Mouse (Mus musculus): ENCODE measurements at regions not wholly inside any gene's neighbourhood (a gene's known extent, or its start where the extent isn't known, plus 50 kb on each side); places are given as distances from the start of the nearest gene placed in this dataset.

GRCm38 (mm10) chr3:52555038-52555437, 286.9 kb downstream of the Foxo1 start:
- WGBS: 56% methylated on average over 6 of the region's 6 CpGs
- H3K9me3 ChIP-seq: no peaks in the 10 kb centered on the region
- H3K27ac ChIP-seq: no peak overlapping the region
- H3K4me2 ChIP-seq: no peak overlapping the region
- peaks cover 7% of the 10 kb centered on the region for H3K4me1 ChIP-seq
- no peaks in the 10 kb centered on the region; the same call in 1 of the 2 replicates for H3K27me3 ChIP-seq
- no peak overlapping the region for H3K4me3 ChIP-seq
- H3K36me3 ChIP-seq: no peaks in the 10 kb centered on the region
- no peak for ATAC-seq (ENCODE audit: insufficient number of reproducible peaks, insufficient read depth, low FRiP score, low TSS enrichment, low read depth)
- H3K9ac ChIP-seq: no peak overlapping the region

GRCm38 (mm10) chr3:52554490-52554889, 286.4 kb downstream of the Foxo1 start:
- no peak for ATAC-seq (ENCODE audit: insufficient number of reproducible peaks, insufficient read depth, low FRiP score, low TSS enrichment, low read depth)
- H3K4me3 ChIP-seq: no peak overlapping the region
- WGBS: 87% methylated on average over 1 of the region's 1 CpGs
- no peak overlapping the region for H3K27ac ChIP-seq
- no peaks in the 10 kb centered on the region for H3K36me3 ChIP-seq
- H3K9me3 ChIP-seq: no peaks in the 10 kb centered on the region
- H3K4me1 ChIP-seq: peaks cover 6% of the 10 kb centered on the region
- H3K9ac ChIP-seq: no peak overlapping the region
- no peak overlapping the region for H3K4me2 ChIP-seq
- H3K27me3 ChIP-seq: no peaks in the 10 kb centered on the region; the same call in 1 of the 2 replicates

DNA sequence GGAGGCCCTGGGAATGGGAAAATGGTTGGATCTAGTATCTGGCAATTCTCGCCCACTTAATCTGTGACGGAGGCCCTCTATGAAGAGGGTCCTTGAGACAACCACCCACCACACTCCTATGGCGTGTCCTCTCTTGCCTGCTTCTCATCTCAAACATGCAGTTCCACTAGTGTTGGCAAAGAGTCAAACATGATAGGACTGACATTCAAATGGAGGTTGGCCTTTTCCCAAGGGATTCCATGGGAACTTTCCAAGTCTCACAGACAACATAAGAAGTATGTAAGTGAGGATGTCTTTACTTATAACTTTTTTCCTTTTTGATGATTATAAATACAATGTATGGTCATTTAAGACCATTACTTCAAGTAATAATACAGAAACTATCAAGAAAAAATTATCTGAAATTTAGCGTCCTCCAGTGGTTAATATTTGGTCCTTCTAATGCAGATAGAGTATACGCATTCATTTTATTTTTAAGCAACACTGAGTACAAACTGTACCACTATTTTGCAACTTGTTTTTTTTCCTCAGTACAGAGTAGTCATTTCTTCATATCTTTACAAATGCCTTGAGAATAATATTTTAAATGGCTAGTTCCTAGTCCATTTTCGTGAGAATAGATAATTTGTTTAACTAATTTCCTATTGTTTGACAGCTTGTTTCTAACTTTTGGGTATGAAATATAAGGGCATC, 280.2 kb downstream of the Foxo1 start:
- no peak overlapping the region for H3K9ac ChIP-seq
- H3K9me3 ChIP-seq: no peaks in the 10 kb centered on the region
- WGBS: 91% methylated on average over 6 of the region's 6 CpGs
- H3K4me3 ChIP-seq: no peak overlapping the region
- no peak overlapping the region for H3K27ac ChIP-seq
- H3K4me1 ChIP-seq: peaks cover 2% of the 10 kb centered on the region
- no peak overlapping the region for H3K4me2 ChIP-seq
- ATAC-seq (ENCODE audit: insufficient number of reproducible peaks, insufficient read depth, low FRiP score, low TSS enrichment, low read depth): no peak
- no peaks in the 10 kb centered on the region for H3K36me3 ChIP-seq
- peaks cover 3% of the 10 kb centered on the region; the same call in 1 of the 2 replicates for H3K27me3 ChIP-seq

DNA sequence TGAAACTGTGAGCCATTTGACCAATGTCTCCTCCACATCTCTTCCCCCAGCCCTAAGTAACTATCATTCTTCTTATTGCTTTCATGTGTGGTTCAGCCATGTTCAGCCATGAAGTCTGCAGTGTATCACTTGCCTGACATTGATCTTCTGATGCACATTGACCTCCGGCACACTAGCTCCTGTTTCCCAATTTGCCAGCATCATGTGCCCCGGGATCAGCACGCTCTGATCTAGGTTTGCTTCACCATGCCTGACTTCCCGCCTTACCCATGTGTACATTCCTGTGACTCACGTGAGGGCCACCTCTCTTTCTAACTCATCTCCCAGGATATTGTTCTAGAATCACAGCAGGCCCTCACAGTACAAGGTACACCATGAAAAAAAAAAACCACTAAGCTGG, 277.9 kb downstream of the Foxo1 start:
- no peak overlapping the region for H3K27ac ChIP-seq
- WGBS: 86% methylated on average over 5 of the region's 5 CpGs
- peaks cover 3% of the 10 kb centered on the region; the same call in 1 of the 2 replicates for H3K27me3 ChIP-seq
- no peak for ATAC-seq (ENCODE audit: insufficient number of reproducible peaks, insufficient read depth, low FRiP score, low TSS enrichment, low read depth)
- no peak overlapping the region for H3K4me3 ChIP-seq
- no peaks in the 10 kb centered on the region for H3K36me3 ChIP-seq
- no peaks in the 10 kb centered on the region for H3K9me3 ChIP-seq
- no peak overlapping the region for H3K4me2 ChIP-seq
- H3K9ac ChIP-seq: no peak overlapping the region
- H3K4me1 ChIP-seq: peaks cover 20% of the 10 kb centered on the region

GRCm38 (mm10) chr3:52543006-52543405, 274.9 kb downstream of the Foxo1 start:
- H3K4me2 ChIP-seq: no peak overlapping the region
- peaks cover 3% of the 10 kb centered on the region; the same call in 1 of the 2 replicates for H3K27me3 ChIP-seq
- H3K27ac ChIP-seq: no peak overlapping the region
- no peaks in the 10 kb centered on the region for H3K36me3 ChIP-seq
- no peak overlapping the region for H3K4me3 ChIP-seq
- H3K9me3 ChIP-seq: no peaks in the 10 kb centered on the region
- H3K4me1 ChIP-seq: peaks cover 36% of the 10 kb centered on the region
- H3K9ac ChIP-seq: no peak overlapping the region
- ATAC-seq (ENCODE audit: insufficient number of reproducible peaks, insufficient read depth, low FRiP score, low TSS enrichment, low read depth): no peak
- 42% methylated on average over 6 of the region's 6 CpGs for WGBS

- H3K9me3 ChIP-seq: no peaks in the 10 kb centered on the region
- no peaks in the 10 kb centered on the region for H3K36me3 ChIP-seq
- WGBS: 14% methylated on average over 9 of the region's 9 CpGs
- no peak overlapping the region for H3K9ac ChIP-seq
- no peak overlapping the region for H3K4me3 ChIP-seq
- no peak for ATAC-seq (ENCODE audit: insufficient number of reproducible peaks, insufficient read depth, low FRiP score, low TSS enrichment, low read depth)
- peak overlapping the region; percentile 28; the same call in 1 of the 2 replicates for H3K27ac ChIP-seq
- peaks cover 3% of the 10 kb centered on the region for H3K27me3 ChIP-seq
- H3K4me2 ChIP-seq: no peak overlapping the region; the same call in 1 of the 2 replicates
- peaks cover 39% of the 10 kb centered on the region for H3K4me1 ChIP-seq
Measured at GRCm38 (mm10) chr3:52540862-52541380, 272.8 kb downstream of the Foxo1 start.

DNA sequence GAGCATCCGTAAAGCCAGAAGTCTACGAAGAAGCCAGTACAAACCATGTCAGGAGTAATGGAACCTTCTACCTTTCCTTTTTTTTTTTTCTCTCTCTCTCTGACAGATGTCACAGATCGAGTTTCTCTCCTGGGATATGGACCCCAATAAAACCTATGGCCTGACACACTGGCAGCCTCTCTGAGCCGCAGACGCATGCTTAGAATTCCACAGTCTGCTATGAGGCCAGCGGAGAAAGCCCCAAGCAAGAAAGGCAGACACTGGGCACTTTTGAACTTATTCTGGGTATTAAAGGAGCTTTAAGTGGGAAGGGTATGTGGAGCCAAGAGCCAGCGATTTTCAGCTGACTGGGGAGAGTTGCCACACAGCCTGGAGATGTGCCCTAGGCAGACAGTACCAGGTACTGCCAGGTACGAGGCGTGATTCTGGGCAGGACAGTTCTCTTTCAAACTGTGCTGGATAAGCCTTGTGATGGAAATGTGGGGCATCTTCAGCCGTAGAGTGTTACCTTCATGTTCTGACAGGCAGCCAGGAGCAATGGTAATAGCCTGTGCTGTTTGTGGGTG, 271.8 kb downstream of the Foxo1 start:
- peak overlapping the region; percentile 28; the same call in 1 of the 2 replicates for H3K27ac ChIP-seq
- WGBS: 23% methylated on average over 10 of the region's 10 CpGs

DNA sequence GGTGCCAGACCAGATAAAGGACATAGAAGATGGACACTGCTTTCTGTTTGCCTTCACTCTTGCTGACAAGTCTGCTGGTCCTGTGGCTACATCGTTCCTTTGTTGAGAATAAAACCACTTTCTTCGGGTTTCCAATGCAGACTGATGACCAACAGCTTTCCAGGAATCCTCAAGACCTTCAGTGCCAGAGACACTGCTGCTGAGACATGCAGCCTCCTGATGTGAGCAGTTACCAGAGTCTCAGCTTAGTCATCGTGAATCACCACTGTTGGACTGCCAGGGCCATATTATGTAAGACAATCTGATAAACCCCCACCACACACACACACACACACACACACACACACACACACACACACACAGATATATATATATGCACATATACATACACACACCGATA, 270.2 kb downstream of the Foxo1 start:
- ATAC-seq (ENCODE audit: insufficient number of reproducible peaks, insufficient read depth, low FRiP score, low TSS enrichment, low read depth): no peak
- no peak overlapping the region for H3K4me2 ChIP-seq
- H3K9ac ChIP-seq: no peak overlapping the region
- no peaks in the 10 kb centered on the region; the same call in 1 of the 2 replicates for H3K27me3 ChIP-seq
- H3K27ac ChIP-seq: no peak overlapping the region
- H3K4me1 ChIP-seq: peaks cover 52% of the 10 kb centered on the region
- H3K36me3 ChIP-seq: no peaks in the 10 kb centered on the region
- H3K4me3 ChIP-seq: no peak overlapping the region
- WGBS: 80% methylated on average over 4 of the region's 4 CpGs
- H3K9me3 ChIP-seq: no peaks in the 10 kb centered on the region

More for the DNA sequence above, 271.8 kb downstream of the Foxo1 start:
- Histone ChIP-seq H3K9me3 (no peaks in the 10 kb centered on the region), H3K36me3 (no peaks in the 10 kb centered on the region), H3K4me1 (peaks cover 49% of the 10 kb centered on the region), H3K4me3 (no peak overlapping the region), H3K4me2 (no peak overlapping the region), H3K27me3 (peaks cover 3% of the 10 kb centered on the region), H3K9ac (no peak overlapping the region)
- 0 out of 2 replicates have a peak, but pooled peaks have one; percentile 29 for ATAC-seq (ENCODE audit: insufficient number of reproducible peaks, insufficient read depth, low FRiP score, low TSS enrichment, low read depth)

GRCm38 (mm10) chr3:52537362-52537911, 269.3 kb downstream of the Foxo1 start:
- no peaks in the 10 kb centered on the region; the same call in 1 of the 2 replicates for H3K27me3 ChIP-seq
- H3K27ac ChIP-seq: no peak overlapping the region
- no peak for ATAC-seq (ENCODE audit: insufficient number of reproducible peaks, insufficient read depth, low FRiP score, low TSS enrichment, low read depth)
- 71% methylated on average over 10 of the region's 10 CpGs for WGBS
- no peaks in the 10 kb centered on the region for H3K9me3 ChIP-seq
- H3K4me3 ChIP-seq: no peak overlapping the region
- H3K4me2 ChIP-seq: no peak overlapping the region
- H3K9ac ChIP-seq: no peak overlapping the region
- H3K36me3 ChIP-seq: no peaks in the 10 kb centered on the region
- H3K4me1 ChIP-seq: peaks cover 43% of the 10 kb centered on the region

DNA sequence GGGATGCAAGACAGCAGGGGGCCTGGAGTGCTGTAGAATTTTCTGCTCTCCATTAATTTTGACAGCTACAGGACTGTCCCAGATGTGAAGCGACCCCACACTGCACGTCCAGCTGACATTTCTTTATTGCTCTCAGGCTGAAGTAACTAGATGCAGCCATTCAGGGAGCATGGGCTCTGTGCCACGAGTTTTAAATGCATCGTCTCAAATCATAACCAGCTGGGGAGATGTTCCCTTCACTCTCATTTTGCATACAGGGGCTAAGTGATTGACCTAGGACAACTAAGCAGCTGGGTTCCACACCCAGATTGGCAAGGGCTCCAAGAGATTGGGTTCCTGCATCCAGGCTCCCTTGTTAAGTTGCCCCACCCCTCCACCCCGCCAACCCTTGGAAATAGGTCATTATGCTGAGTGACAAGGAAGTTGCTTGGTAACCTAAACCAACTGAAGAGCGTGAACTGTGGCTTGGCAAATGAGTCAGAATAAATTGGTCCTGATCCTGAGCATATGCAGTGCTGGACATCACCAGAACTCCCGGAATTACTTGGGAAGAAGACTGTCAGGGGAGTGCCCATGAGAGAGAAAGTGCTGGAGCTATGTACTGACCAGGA, 267.4 kb downstream of the Foxo1 start:
- H3K4me1 ChIP-seq: peaks cover 28% of the 10 kb centered on the region
- no peaks in the 10 kb centered on the region for H3K9me3 ChIP-seq
- WGBS: 19% methylated on average over 7 of the region's 7 CpGs
- no peaks in the 10 kb centered on the region for H3K36me3 ChIP-seq
- peaks cover 6% of the 10 kb centered on the region; the same call in 1 of the 2 replicates for H3K27me3 ChIP-seq
- H3K4me3 ChIP-seq: no peak overlapping the region
- 0 out of 2 replicates have a peak, but pooled peaks have one; percentile 32 for ATAC-seq (ENCODE audit: insufficient number of reproducible peaks, insufficient read depth, low FRiP score, low TSS enrichment, low read depth)
- H3K4me2 ChIP-seq: 0 out of 2 replicates have a peak overlapping the region, but pooled peaks have one; percentile 14
- no peak overlapping the region for H3K9ac ChIP-seq
- H3K27ac ChIP-seq: no peak overlapping the region

DNA sequence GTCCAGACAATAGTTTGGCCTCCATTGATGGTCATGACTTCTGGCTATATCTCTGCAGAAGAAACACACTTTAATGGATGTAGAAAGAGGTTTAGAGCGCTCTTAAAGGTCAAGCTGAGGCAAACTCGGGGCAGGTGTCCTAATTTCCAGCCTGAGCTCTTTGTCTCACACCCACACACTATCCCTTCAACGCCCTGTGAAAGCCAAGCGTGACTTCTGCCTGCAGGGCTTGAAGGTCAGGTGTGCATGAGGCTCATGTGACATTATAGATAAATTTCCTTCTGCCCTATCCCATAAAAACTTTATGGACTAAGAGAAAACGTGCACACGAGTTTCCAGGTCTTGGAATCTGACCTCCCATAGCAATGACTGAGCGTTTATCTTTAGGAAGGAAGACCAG, 266.0 kb downstream of the Foxo1 start:
- Histone ChIP-seq H3K4me2 (no peak overlapping the region), H3K27me3 (peaks cover 6% of the 10 kb centered on the region; the same call in 1 of the 2 replicates), H3K4me3 (no peak overlapping the region), H3K4me1 (peaks cover 18% of the 10 kb centered on the region), H3K9me3 (no peaks in the 10 kb centered on the region), H3K36me3 (no peaks in the 10 kb centered on the region), H3K9ac (no peak overlapping the region), H3K27ac (no peak overlapping the region)
- 78% methylated on average over 7 of the region's 7 CpGs for WGBS
- ATAC-seq (ENCODE audit: insufficient number of reproducible peaks, insufficient read depth, low FRiP score, low TSS enrichment, low read depth): no peak
